Mouse (Mus musculus) brain, adult 2 months (tissue): Measurements from ENCODE around the gene Nprl2.
A peak's percentile ranks its signal among the peaks of the same experiment; 100 is the strongest.

Source experiments
- DNase-seq: peaks from one replicate; pipeline ENCODE4 v3.0.0; 2011; ENCODE audit warnings: low read depth, low spot score

Gene Nprl2

GRCm38 (mm10) chr9:107576357-107577107, 34.5 kb downstream of the Nprl2 start, which contains the start of gene Hyal1:
Gene Hyal1, plus strand, starts transcription at chr9:107576927.
- peak; percentile 67 for DNase-seq

- DNase-seq = no peak
Measured at GRCm38 (mm10) chr9:107577871-107578270, 35.8 kb downstream of the Nprl2 start.

GRCm38 (mm10) chr9:107578587-107578986, 36.6 kb downstream of the Nprl2 start, which contains the start of gene Naa80:
Gene Naa80, plus strand, starts transcription at chr9:107578887.
- no peak for DNase-seq

- peak; percentile 92 for DNase-seq
Measured at GRCm38 (mm10) chr9:107579023-107579900, 37.2 kb downstream of the Nprl2 start.

GRCm38 (mm10) chr9:107580501-107581317, 38.7 kb downstream of the Nprl2 start, which contains the start of gene Hyal3:
Gene Hyal3, plus strand, starts transcription at chr9:107580818.
- peak; percentile 98 for DNase-seq

- DNase-seq = no peak
Measured at GRCm38 (mm10) chr9:107581584-107581983, 39.6 kb downstream of the Nprl2 start.

GRCm38 (mm10) chr9:107582509-107583062, 40.6 kb downstream of the Nprl2 start:
- no peak for DNase-seq

GRCm38 (mm10) chr9:107583174-107583573, 41.1 kb downstream of the Nprl2 start:
- DNase-seq = no peak

- DNase-seq = no peak
Measured at GRCm38 (mm10) chr9:107586504-107586903, 44.5 kb downstream of the Nprl2 start.

- DNase-seq = peak; percentile 100
Measured at GRCm38 (mm10) chr9:107586974-107587832, 45.2 kb downstream of the Nprl2 start, which contains the start of gene Ifrd2. Gene Ifrd2, plus strand, starts transcription at chr9:107587642.

GRCm38 (mm10) chr9:107587833-107588639, 46.0 kb downstream of the Nprl2 start:
- DNase-seq = peak; percentile 51

GRCm38 (mm10) chr9:107590058-107590772, 48.2 kb downstream of the Nprl2 start:
- DNase-seq = no peak

- no peak for DNase-seq
Measured at GRCm38 (mm10) chr9:107590773-107591060, 48.7 kb downstream of the Nprl2 start.

GRCm38 (mm10) chr9:107593101-107593976, 51.3 kb downstream of the Nprl2 start:
- DNase-seq = peak; percentile 92

- no peak for DNase-seq
Measured at GRCm38 (mm10) chr9:107594281-107595062, 52.4 kb downstream of the Nprl2 start.
